Mouse (Mus musculus) urinary bladder, postnatal 10 days (tissue): ENCODE measurements around the gene Ccdc191.

Source experiments
- DNase-seq: peaks from one replicate; pipeline ENCODE4 v3.0.0; 2022; ENCODE audit warnings: low spot score

Gene Ccdc191

DNA sequence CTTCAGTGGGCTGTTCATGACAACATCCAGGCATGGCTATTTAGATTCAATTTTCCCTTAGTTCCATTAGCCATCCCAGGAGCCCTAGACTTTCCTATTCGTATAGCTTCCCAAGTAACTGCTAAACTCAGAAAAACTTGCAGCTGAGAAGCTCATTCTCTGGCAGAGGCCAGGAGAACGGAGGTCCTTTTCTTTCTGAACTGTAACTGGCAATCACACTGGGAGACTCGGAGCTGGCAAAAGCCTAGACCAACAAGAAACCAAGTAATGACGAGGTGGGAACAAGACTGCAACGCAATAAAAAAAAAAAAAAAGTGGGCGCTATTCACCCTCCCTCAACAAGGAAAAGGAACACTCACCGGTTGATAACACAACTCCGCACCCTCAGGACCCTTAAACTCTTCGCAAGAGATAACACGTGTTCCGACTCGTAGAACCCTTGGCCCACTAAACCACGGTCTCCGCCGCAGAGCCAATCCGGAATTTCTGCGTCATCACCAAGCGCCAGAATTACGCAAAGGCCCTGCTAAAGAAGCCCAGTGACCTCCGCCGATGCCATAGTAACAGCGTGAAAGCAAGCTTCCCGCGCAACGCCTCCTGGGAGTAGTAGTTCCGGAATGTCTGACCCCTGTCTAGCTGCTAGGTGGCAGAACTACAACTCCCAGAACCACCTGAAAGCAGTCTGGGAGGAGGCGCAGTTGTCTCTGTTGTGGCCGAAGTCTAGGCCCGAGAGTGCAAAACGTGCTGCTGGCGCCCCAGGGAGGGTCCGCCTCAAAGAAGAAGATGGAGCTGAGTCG lies at the start of gene Ccdc191:
Gene Ccdc191, plus strand, starts transcription at position 593 of the 797 bp plus-strand sequence.
- peak; percentile 96 for DNase-seq

DNA sequence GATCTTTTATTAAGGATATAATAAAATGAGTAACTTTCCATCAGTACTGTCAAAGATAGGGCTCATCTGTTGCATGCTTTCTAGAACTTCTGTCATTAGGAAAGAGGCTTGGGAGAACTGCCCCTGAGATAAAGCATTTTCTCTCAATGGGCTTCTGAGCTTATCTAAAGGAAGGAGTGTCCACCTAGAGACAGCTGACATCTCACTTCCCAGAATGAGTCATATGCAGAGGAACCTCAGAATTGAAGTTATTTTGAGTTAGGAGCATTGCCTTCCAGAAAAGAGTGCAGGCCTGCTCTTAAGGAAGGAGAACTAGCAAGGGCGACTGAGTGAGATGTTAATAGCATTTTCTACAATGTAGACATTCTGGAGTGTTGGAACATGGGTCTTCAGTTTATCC lies 48.4 kb upstream of the Ccdc191 start:
- DNase-seq = no peak

DNA sequence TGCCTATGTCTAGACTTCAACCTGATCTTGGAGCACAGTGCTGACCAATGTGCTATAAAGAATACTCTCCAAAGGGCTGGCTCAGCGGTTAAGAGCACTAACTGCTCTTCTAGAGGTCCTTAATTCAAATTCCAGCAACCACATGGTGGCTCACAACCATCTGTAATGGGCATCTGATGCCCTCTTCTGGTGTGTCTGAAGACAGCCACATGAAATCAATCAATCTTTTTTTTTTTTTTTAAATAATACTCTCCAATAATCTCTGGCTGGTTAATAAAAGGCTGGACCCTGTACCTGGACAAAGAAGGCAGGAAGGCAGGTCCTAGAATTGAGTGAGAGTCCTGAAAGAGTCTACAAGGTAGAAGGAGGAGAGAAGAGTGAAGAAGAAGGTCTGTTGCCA lies 39.8 kb upstream of the Ccdc191 start:
- DNase-seq = no peak

DNA sequence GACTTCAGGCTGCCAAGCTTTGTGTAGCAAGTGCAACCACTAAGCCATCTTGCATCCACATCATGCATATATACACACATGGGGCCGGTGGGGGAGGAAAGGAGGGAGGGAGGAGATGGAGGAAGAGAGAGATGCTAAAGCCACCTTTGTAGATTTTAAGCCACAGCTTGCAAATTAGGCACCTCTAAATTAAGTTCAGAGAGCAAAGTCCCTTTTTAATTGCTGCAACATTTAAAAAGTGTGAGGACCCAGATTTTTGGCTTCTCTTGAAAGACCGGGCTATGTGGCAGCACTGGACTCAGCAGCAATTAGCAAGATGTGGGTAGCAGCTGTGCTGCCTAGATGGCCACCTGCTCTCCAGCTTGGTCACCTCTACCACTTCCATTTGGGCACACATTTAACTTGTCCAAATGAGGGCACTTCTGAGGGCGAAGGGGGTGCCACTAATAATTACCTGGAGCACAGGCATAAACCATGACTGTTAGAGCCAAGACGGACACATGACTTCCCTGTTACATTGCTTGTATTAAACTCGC lies 30.6 kb upstream of the Ccdc191 start:
- DNase-seq = no peak

DNA sequence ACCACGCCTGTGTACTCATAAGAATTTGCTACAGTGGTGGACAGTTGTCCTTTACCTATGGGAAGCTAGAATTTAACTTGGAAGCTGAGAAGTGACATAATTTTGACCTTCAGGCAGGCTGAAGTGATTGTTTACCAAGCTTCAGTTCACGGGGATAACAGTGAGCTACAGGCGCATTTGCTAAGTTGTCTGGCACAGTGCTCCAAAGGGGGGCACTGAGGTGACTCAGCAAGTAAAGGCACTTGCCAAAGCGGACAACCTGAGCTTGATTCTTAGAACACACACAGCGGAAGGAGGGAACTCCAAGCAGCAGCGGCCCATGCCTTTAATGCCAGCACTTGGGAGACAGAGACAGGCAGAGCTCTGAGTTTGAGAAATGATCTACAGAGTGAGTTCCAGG lies 29.0 kb upstream of the Ccdc191 start:
- DNase-seq = no peak

DNA sequence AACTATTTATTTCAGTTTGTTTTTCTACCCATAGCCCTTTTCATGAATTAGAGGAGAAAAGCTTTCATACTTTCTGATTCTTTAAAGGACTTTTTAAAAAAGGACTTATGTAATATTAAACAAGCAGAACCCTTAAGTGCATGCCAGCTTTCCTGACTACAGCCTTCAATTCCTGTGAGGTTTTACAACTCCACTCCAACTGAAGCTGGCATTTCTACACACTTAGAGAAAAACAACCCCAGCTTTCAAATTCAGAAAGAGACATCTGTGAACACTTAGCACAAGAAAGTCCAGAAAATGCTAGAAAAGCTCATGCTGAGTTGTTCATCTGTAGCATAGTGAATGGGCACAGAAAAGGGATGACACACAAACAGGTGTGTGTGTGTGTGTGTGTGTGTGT lies 19.8 kb upstream of the Ccdc191 start:
- DNase-seq = no peak

DNA sequence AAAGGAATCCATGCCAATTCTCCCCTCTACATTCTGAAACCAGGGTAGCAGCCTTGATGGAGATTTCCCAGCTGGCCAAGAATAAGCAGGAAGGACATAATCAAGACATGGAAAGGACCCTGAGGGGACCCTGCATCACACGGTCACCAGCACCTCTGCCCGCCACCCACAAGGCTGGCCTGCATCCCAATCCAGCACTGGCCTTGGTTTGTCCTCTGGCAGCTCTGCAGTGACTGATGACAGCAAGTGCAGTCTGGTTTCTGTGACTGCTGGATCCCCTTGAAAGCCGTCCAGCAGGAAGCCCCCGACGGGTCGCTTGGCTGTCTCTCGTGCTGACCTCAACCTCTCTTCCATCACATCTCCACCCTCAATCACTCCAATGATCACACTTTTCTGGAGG lies 18.2 kb upstream of the Ccdc191 start:
- no peak for DNase-seq

DNA sequence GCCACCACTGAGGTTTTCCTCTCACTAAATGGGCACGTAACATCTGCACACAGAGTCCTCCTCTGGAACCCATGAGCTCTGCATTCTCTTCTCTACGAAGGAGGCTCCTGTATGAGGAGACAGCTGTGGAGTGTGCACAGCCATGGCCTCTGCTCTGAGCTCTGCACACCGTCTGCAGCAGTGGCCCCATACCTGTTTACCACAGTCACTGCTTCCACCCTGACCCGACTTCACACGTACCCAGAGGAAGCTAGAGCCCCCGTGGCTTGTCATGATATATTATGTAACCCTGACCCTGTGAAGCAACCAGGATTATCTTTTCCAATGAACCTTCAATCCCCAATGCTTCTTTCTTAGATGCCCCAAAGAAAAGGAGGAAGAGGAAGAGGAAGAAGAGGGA lies 9.8 kb upstream of the Ccdc191 start:
- no peak for DNase-seq

DNA sequence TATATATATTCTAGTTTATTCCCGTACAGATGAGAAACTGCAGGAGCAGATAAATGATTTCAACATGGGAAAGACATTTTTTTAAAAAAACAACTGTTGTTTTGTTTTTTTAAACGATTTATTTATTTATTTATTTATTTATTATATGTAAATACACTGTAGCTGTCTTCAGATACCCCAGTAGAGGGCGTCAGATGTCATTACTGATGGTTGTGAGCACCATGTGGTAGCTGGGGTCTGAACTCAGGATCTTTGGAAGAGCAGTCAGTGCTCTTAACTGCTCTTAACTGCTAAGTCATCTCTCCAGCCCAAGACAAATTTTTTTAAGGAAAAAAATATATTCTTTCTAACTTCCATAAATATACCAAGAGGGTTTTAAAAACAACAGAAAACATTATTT lies 8.0 kb upstream of the Ccdc191 start:
- no peak for DNase-seq

DNA sequence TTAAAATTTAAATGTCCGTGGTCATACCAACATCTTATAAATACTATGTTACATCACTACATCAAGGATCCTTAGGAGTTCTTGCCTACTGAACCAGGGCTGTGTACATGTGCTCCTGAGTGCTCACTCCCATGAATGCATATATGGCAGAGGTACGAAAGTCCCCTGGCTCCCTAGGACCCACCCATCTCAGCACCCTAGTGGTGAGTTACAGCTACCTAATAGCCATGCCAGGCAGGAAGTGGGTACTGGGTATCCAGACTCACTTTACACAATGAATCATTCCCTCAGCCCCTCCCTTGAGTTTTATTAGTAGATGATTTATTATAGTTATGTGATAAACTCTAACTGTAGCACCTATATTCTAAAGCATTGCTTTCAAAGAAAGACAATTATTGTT lies 7.3 kb upstream of the Ccdc191 start:
- DNase-seq = no peak

DNA sequence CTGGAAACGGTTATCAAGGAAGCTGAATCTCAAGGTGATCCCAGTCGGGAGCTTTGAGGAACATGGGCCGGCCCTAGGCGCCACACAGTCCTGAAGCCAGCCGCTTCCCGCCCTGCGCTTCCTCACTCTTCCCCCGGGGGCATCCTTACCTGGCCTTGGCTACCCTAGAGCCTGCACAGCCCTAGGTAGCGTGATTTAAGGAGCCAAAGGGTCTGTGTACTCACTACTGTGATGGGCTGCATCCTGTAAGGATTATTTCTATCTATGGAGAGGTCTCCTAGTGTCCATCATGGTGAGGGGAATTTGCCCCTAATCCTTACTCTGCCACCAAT lies 371 bp downstream of the Ccdc191 start:
- no peak for DNase-seq

DNA sequence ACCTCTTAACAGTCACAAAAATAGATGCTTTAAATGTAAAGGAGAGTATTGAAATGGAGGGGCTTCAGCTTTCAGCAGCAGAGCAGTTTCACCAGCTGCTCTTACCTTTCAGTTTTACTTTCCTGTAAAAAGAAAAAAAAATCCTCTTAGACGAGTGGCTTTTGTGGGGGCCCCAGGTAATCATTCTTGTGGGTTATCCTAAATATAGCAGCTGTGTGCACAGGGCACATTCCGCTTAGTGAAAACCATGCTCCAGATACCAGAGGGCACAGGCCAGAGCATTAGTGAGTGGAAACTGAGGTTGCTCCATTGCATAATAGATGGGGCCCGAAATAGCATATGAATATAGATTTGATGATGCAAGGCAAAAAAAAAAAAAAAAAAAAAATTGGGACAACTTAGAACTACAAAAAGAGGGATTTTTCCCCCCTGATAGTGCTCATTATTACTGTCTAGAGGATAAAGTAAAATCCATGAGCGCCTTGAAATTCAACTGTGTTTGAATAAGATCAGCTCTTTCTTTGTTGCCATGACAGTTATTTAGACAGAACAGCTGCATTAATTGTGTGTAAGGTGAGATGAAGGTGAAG lies 1.2 kb downstream of the Ccdc191 start:
- DNase-seq = no peak

DNA sequence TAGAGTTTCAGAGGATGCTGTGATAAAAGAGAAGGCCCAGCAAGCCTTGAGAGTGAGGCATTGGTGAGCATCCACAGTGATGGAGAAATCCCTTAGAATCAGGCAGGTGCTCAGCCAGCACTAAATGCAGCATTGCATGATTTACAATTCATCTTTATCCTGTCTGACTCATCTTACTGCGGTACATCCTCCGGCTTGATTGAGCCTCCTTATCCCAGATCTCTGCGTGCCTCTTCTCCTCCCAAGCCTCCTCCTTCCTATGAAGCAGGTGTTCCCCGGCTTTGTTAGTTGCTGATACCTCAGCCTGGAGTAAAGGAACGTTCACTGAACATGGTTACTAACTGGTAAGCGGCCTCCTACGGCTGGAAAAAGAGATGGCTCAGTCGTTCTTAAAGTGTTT lies 4.9 kb downstream of the Ccdc191 start:
- DNase-seq = no peak

DNA sequence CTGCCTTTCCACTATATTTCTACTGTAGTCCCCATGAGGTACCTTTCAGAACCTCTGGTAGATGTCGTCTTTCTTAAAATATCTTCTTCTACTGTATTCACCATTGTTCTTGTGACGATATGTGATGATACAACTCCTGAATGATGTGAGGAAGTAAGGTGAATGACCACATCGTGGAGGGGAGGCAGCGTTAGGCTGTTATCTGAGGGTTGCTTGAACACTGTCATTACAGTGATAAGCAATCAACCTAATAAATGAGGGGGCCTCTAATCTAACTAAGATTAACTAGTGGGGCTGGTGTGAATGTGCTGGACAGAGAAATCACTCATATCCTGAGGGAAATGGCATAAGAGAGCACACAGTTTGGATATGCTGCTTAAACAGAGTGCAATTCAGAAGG lies 10.5 kb downstream of the Ccdc191 start:
- DNase-seq = no peak

DNA sequence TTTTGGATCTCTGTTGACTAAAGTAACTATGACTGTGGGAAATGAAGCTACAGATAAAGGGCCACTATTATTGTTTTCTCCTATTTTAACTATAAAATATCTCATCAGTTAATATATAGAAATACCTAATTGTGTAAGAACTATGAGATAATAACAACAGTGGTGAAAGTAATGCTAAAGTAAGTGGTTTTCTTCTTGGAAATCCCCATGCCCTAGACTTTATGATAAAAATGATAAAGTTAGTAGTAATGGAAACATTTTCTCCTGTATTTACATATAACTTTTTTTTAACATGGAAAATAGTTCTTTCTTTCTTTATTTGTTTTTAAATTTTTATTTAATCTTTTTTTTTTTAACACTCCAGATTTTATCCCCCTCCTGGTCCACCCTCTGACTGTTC lies 11.0 kb downstream of the Ccdc191 start:
- DNase-seq = no peak

DNA sequence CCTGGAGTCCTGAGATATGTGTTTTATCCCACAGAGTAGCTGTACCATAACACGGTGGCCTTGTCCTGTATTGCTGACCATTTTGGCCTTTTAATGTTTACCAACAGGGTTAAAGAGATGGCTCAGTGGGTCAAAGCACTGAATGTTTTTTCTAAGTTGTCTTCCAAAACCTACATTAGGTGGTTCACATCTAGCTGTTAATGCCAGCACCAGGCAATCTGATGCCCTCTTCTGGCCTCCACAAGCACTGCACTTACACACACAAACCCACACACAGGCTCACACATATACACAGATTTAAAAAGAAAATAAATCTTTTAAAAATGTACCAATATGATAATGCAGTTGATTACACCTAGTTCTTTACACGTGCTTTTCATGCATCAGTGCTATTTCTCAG lies 19.3 kb downstream of the Ccdc191 start:
- DNase-seq = no peak

DNA sequence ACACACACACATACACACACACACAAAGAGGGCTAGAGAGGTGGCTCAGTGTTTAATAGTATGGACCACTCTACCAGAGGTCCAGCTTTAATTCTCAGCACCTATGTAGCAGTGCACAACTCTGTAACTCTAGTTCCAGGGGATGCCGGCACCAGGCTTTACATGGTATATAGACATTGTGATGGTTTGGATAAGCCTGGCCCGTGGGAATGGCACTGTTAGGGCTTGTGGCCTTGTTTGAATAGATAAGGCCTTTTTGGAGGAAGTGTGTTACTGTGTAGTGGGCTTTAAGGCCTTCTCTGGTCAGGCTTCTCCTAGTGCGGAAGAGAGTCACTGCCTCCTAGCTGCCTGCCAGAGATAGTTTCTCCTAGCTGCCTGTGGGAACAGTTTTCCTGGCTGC lies 29.3 kb downstream of the Ccdc191 start:
- no peak for DNase-seq

DNA sequence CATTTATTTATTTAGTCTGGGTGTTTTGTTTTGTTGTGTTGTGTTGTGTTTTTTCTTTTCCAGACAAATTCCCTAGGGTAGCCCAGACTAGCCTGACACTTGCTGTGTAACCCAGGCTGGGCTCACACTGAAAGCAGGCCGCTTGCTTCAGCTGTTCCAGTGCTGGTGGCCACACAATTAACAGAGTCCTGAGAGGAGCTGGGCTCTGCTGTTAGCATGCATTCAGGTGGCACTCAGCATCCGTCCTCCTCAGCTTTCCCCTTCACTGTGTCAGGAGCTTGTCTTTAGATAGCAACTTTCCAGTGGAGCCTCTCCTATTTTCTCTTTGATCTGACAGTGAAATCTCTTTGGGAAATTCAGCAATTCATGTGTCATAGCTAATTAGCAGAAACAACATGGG lies 32.4 kb downstream of the Ccdc191 start:
- DNase-seq = no peak

DNA sequence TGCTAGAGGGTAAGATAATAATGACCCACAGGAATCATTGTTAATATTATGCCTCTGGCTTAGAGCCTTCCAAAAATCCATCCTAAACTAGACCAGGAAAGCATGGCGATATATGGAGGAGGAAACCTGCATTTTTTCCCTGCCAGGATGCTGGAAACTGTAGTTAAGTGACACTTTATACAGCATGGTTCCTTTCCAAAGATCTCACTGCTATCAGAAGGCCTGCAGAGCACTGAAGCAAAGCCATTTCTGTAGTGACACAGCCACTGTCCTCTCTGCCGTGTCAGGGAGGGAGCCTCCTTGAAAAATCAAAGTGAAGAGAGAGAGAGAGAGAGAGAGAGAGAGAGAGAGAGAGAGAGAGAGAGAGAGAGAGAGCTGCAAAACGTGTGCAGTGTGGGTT lies 33.0 kb downstream of the Ccdc191 start:
- no peak for DNase-seq

DNA sequence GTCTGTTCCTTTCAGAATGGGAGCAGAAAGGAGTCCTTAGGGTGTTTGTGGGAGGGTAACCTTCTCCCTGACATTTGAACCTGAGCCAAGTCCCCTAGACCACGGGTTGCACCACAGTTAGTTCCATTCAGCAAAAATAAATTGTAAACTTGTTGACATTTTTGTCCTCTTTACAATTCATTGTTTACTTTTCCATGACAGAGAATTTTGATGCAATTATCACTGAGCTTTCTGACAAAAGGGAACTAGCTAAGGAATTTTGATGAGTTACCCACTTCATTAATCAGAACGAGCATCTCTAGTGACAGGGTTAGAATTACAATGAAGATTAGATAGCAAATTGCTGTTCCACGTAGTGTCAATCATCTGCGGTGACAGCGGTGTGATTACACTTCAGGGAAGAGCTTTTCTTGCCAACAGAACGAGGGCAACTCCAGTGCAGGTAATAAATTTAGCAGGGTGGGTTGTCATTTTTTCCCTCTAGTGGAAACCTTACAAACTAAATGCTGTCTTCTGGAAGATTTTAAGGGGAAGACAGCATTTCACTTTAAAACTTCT lies 35.5 kb downstream of the Ccdc191 start:
- no peak for DNase-seq

DNA sequence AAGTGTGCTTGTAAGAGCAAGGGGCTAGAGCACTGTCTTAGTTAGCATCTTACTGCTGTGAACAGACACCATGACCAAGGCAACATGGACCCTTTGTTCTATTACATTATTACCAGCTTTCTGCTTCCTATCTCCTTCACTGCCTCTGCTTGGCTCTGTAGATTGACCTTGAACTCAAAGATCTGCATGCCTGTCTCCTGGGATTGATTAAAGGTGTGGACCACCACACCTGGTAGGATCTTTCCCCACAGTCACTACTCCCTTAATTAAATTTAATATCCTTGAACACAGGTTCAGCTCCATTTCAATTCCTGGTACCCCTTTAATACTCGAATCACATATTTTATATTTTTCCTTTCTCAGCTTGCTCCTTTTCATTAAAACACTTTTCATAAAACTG lies 36.2 kb downstream of the Ccdc191 start:
- no peak for DNase-seq

DNA sequence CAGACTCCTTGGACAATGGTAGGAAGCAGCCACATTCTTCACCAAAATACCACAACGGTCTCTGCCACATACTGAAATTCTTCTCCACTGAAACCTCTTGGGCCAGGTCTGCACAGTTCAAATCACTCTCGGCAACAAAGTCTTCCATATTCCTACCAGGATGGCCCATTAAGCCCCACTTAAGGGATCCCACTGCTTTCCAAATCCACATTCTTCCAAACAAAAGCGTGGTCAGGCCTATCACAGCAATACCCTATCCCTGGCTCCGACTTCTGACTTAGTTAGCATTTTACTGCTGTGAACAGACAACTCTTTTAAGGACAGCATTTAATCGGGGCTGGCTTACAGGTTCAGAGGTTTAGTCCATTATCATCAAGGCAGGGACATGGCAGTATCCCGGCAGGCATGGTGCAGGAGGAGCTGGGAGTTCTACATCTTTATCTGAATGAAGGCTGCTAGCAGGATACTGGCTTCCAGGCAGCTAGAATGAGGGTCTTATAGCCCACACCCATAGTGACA lies 36.8 kb downstream of the Ccdc191 start, which contains the start of gene Qtrt2:
Gene Qtrt2, minus strand, starts transcription at position 469 of the 519 bp plus-strand sequence.
- no peak for DNase-seq

DNA sequence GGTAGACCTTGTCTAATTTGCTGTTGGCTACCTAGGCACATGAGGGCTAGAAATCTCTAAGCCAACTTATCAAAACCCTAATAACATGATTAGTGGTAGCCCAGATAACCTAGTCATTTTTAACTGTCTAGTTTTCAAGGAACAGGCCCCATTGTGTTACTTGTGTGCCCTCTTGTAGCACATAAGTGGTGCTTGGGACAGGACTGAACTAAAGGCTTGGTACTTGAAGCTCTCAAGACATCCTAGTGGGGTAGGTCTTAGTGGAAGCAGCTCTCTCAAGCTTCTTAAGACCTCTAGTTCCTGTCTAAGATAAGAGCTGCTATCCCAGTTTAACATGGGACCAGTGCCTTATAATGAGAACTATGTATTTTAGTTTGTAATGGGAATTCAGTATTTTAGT lies 41.0 kb downstream of the Ccdc191 start:
- no peak for DNase-seq
